Mouse (Mus musculus) layer of hippocampus, adult 11-12 months (tissue): ENCODE measurements at regions not wholly inside any gene's neighbourhood (a gene's known extent, or its start where the extent isn't known, plus 50 kb on each side); places are given as distances from the start of the nearest gene placed in this dataset.

ENCODE experiments used
- DNase-seq: peaks from one replicate; pipeline ENCODE4 v3.0.0; 2022; ENCODE audit warnings: low spot score

- no peak for DNase-seq
Measured at GRCm38 (mm10) chr17:45889451-45889850, 142.7 kb downstream of the Vegfa start.

- no peak for DNase-seq
Measured at GRCm38 (mm10) chr17:45889051-45889450, 143.1 kb downstream of the Vegfa start.

- DNase-seq, result no peak
Measured at GRCm38 (mm10) chr17:45886420-45887049, 145.6 kb downstream of the Vegfa start.

- no peak for DNase-seq
Measured at GRCm38 (mm10) chr17:45885461-45886336, 146.5 kb downstream of the Vegfa start.

GRCm38 (mm10) chr17:45884021-45884722 is 148.0 kb downstream of the Vegfa start:
- no peak for DNase-seq

GRCm38 (mm10) chr17:45882682-45883081 is 149.0 kb upstream of the 1600014C23Rik start:
- DNase-seq, result no peak

- DNase-seq, result no peak
Measured at GRCm38 (mm10) chr17:45881284-45881683, 147.6 kb upstream of the 1600014C23Rik start.

GRCm38 (mm10) chr17:45880761-45881160 is 147.1 kb upstream of the 1600014C23Rik start:
- DNase-seq, result no peak

- no peak for DNase-seq
Measured at GRCm38 (mm10) chr17:45879478-45880250, 146.0 kb upstream of the 1600014C23Rik start.

GRCm38 (mm10) chr17:45878394-45878793 is 144.8 kb upstream of the 1600014C23Rik start:
- no peak for DNase-seq

- no peak for DNase-seq
Measured at GRCm38 (mm10) chr17:45875325-45875724, 141.7 kb upstream of the 1600014C23Rik start.

- no peak for DNase-seq
Measured at GRCm38 (mm10) chr17:45873996-45874395, 140.4 kb upstream of the 1600014C23Rik start.

GRCm38 (mm10) chr17:45873200-45873955 is 139.7 kb upstream of the 1600014C23Rik start:
- DNase-seq, result no peak

GRCm38 (mm10) chr17:45871666-45872653 is 138.3 kb upstream of the 1600014C23Rik start:
- no peak for DNase-seq

- DNase-seq, result no peak
Measured at GRCm38 (mm10) chr17:45871067-45871466, 137.4 kb upstream of the 1600014C23Rik start.

- DNase-seq, result no peak
Measured at GRCm38 (mm10) chr17:45869014-45869968, 135.6 kb upstream of the 1600014C23Rik start.

GRCm38 (mm10) chr17:45868539-45868938 is 134.9 kb upstream of the 1600014C23Rik start:
- DNase-seq, result no peak

GRCm38 (mm10) chr17:45867727-45868126 is 134.1 kb upstream of the 1600014C23Rik start:
- no peak for DNase-seq
